Mouse (Mus musculus) T-cell, adult 2 months (primary cell): ENCODE data around the gene Arhgef5.
A peak's percentile ranks its signal among the peaks of the same experiment; 100 is the strongest.
"Not testable (repeated sequence)": the region's sequence is repeated elsewhere in the genome, so short reads cannot be mapped to it uniquely, and the experiment has no call there.

Experiments
- DNase-seq: peaks from one replicate; pipeline ENCODE4 v3.0.0; 2022; ENCODE audit warnings: low spot score

Arhgef5 gene

DNA sequence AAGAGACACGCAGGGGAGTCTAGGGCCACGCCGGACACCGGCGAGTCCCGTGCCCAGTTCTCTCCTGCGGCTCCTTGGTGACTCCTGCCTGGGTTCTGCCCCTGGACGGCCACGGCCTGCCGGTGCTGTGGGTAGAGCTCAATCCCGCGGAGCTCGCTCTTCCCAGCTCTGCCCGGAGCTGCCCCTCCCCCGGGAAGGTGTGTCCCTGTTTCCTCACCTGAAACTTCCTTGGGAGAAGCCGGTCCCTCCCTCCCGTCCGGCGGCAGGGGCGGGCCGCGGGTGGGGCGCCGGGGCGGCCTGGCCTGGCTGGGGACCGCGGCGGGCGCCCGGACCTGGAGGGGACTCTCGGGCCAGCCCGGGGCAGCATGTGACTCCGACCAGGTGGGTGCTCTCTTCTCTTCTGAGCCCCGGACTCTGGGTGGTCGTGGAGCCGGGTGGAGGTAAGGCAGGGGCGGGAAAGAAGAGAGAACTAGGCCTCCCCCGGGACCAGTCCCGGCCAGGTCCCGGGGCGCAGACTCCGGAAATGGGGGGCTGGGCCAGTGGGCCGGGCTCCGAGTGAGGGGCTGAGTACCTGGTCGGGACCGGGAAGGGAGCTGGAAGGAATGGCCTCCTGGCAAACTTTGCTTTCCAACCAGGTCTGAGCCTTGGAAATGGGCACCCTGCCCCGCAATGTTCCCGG is at the start of gene Arhgef5:
Arhgef5 (plus strand) TSS at position 220 of the 679 bp plus-strand sequence.
- peak; percentile 26 for DNase-seq

- DNase-seq, result not testable (repeated sequence)
Observed at GRCm38 (mm10) chr6:43231255-43231654, 34.1 kb upstream of the Arhgef5 start, which contains the start of gene Olfr47. Gene Olfr47, plus strand, starts transcription at chr6:43231529.

DNA sequence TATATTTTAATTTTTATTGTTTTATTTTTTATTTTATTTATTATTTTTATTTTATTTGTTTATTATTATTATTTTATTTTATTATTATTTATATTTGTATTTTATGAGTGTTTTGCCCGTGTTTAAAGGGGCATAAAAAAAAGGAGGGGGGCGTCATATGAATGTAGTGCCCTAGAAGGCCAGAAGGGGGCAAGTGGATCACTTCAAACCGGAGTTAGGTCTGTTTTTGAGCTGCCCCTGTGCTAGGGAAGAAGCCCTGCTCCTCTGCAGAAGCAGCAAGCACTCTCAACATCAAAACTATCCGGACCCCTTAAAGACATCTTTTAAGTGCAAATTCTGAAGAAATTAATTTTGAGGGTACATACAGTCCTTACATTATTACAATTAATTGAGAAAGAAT is 23.3 kb upstream of the Arhgef5 start:
- no peak for DNase-seq

DNA sequence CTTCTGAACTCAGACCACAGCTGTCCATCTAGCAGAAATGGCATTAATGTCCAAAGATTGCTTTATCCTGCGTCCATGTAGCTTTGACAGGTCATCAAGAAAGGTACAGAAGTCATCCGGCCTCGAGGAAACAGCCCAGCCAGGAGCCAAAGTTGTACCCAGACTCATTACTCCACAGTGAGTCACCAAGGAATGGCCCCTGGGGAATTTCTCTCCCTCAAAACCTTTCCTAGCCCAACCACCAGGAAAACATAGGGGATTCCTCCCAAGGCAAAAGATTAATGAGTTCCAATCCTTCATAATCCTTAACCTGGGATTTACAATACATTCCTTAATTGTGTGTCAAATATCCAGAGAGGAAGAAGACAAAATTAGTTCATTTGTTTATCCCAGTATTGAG is 18.0 kb upstream of the Arhgef5 start:
- no peak for DNase-seq

GRCm38 (mm10) chr6:43252994-43253393 is 12.4 kb upstream of the Arhgef5 start:
- DNase-seq, result no peak

DNA sequence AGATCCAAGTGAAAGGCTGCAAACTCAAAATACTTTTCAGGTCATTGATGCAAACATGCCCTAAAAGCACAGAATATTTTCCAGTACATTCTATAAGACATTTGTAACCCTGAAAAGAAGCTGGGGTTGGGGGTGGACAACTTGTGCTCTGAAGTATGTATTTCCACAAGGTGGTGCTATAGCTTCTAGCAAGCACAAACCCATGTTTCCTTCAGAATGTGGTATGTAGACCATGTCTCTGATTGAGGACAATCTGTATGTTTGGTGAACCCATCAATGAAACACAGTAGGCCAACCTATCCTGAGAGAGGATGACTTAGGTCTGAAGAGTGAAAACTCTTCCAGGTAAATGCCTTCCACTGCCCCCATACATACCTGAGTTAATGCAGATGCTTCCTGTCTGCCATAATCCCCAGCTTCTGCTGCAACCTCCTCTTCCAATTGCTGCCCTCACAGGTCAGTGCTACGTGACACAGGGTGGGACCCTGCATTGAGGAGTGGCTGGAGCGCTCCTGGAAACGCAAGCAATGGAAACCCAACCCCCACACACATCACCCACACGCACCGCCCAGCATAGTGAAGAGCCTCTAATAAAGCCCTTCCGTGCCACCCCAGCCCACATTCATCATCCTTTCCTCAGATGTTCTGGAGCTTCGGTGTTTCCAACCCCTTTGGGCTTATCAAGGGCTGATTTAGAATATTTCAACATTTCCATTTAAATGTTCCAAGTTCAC is 11.0 kb upstream of the Arhgef5 start:
- no peak for DNase-seq

GRCm38 (mm10) chr6:43260756-43261155 is 4.6 kb upstream of the Arhgef5 start:
- no peak for DNase-seq

- DNase-seq, result no peak
Observed at GRCm38 (mm10) chr6:43266356-43266755, 974 bp downstream of the Arhgef5 start.

- no peak for DNase-seq
Observed at GRCm38 (mm10) chr6:43272597-43272996, 7.2 kb downstream of the Arhgef5 start.

GRCm38 (mm10) chr6:43274123-43274522 is 8.7 kb downstream of the Arhgef5 start:
- no peak for DNase-seq

GRCm38 (mm10) chr6:43278247-43278646 is 12.9 kb downstream of the Arhgef5 start:
- DNase-seq, result no peak

DNA sequence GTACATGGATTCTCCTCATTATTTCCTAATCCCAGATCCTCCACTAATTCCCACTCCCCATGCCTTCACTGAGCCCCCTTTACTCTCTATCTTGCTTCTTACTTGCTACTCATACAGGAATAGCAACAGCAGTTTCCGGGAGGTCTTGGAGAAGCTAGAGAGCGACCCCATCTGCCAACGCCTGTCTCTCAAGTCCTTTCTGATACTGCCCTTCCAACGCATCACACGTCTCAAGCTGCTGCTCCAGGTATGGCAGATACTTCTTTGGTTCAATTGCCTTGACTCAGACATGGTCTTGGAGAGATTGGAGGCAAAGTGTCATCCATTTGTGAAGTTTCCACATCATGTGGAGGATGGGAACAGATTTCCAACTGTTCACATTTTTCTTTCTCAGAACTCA is 15.1 kb downstream of the Arhgef5 start:
- no peak for DNase-seq

GRCm38 (mm10) chr6:43292041-43292440 is 26.7 kb downstream of the Arhgef5 start:
- DNase-seq, result no peak

DNA sequence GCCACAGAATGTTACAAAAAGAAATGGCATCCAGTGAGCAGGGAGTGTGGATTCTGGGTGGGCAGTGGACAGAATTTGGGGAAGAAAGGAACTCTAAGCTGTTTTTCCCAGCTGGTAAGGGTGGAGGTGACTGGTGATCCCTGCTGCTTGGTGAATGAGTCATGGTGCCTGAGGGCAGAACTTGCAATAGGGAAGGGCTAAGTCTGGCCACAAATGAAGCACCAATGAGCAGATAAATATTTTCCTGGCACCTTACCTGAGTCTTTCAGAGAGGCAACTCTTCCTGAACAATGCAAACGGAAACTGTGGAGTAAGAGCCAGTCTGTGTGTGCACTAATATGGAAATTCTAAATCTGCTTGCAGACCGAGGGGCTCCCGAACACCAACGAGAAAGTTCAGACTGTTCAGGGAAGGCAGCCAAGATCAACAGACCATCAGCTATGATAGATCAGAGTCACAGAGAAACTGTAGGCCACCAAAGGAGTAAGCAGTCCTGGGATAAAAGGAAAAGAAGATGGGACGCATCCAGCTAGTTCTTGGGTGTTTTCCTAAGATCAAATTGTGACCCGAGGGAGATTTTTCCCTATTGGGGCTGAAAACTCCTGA is 27.2 kb downstream of the Arhgef5 start:
- DNase-seq, result no peak

DNA sequence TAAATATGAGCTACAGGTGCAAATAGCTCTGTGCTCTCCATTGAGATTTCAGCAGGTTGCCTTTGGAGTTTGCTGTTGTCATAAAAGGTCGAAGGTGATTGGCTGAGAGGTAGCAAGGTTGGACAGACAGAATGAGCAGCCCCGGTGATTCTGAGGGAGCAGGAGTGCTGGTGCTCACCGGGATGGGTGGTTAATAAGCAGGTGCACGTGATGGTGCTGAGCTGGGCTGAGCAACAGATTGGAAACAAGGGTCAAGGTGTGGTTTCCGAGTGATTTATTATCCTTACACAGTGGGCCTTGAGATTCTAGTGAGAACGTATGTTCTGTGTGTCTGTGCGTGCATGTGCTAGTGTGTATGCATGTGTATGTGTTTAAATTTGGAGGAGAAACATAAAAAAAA is 27.8 kb downstream of the Arhgef5 start:
- no peak for DNase-seq

- no peak for DNase-seq
Observed at GRCm38 (mm10) chr6:43295908-43296307, 30.5 kb downstream of the Arhgef5 start.

- DNase-seq, result no peak
Observed at GRCm38 (mm10) chr6:43296798-43297507, 31.6 kb downstream of the Arhgef5 start.

GRCm38 (mm10) chr6:43297508-43297850 is 32.1 kb downstream of the Arhgef5 start:
- DNase-seq, result no peak

- DNase-seq, result no peak
Observed at GRCm38 (mm10) chr6:43309454-43309853, 44.1 kb downstream of the Arhgef5 start, which contains the start of gene Nobox. Gene Nobox, minus strand, starts transcription at chr6:43309554.

- no peak for DNase-seq
Observed at GRCm38 (mm10) chr6:43310071-43310470, 44.7 kb downstream of the Arhgef5 start.

DNA sequence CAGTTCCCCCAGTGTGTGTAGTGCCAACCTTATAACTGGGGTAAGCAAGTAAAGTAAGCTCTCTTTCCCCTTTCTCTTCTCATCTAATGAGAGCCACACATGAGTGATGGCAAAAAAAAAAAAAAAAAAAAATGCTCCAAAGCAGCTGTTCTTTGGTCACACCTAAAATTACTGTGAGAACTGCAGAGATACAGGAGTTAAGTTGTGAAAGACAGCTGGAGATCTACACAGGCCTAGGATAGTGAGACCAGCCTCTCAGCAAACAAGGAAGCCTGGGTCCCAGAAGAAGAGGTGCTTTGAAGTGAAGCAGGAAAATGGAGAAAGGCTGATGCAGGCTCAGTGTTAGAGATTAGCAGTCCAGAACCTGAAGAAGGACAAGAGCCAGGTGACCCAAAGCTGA is 47.2 kb downstream of the Arhgef5 start:
- no peak for DNase-seq

GRCm38 (mm10) chr6:43312961-43313656 is 47.7 kb downstream of the Arhgef5 start:
- DNase-seq, result no peak
